Mouse (Mus musculus) midbrain, embryonic 14.5 days (tissue): ENCODE measurements around the gene Dnaaf2. TPM values are rescaled to one million over a fixed set of nuclear protein-coding genes. Genes with fewer than 3 reads are reported as not detected.

ENCODE experiments used
- ATAC-seq: fragments of 200-750 bp; cut with Nextera tagmentation; 2 replicates; pipeline ENCODE4 v1.8.0; 2017; ENCODE audit warnings: moderate number of reproducible peaks, moderate library complexity; ENCODE audit not compliant: low FRiP score, low TSS enrichment
- DNase-seq: peaks from one replicate; pipeline ENCODE4 v3.0.0-alpha.2; 2015
- H3K27ac ChIP-seq: fragments of 300-500 bp; sonication (generic); replicated peaks from 2 replicates; pipeline ENCODE4 v1.5.1; 2014; ENCODE audit warnings: mild to moderate bottlenecking, low read depth, low read length, moderate library complexity
- H3K27me3 ChIP-seq: fragments of 300-500 bp; sonication (generic); 2 replicates; pipeline ENCODE4 v1.6.1; 2014; ENCODE audit warnings: low read length, control low read depth, mixed read lengths; ENCODE audit not compliant: control insufficient read depth, insufficient read depth
- H3K36me3 ChIP-seq: fragments of 300-500 bp; sonication (generic); 2 replicates; pipeline ENCODE4 v1.6.1; 2014; ENCODE audit warnings: low read length, control low read depth; ENCODE audit not compliant: control insufficient read depth, insufficient read depth
- H3K4me1 ChIP-seq: fragments of 300-500 bp; sonication (generic); 2 replicates; pipeline ENCODE4 v1.6.1; 2014; ENCODE audit warnings: mild to moderate bottlenecking, antibody characterized with exemption, low read length, control low read depth; ENCODE audit not compliant: control insufficient read depth, insufficient read depth
- H3K4me2 ChIP-seq: fragments of 300-500 bp; sonication (generic); 2 replicates; pipeline ENCODE4 v1.6.1; 2014; ENCODE audit warnings: mild to moderate bottlenecking, low read length, moderate library complexity
- H3K4me3 ChIP-seq: fragments of 300-500 bp; sonication (generic); replicated peaks from 2 replicates; pipeline ENCODE4 v1.5.1; 2014; ENCODE audit warnings: low read depth, low read length
- H3K9ac ChIP-seq: fragments of 300-500 bp; sonication (generic); replicated peaks from 2 replicates; pipeline ENCODE4 v1.6.1; 2014; ENCODE audit warnings: mild to moderate bottlenecking, low read length, moderate library complexity
- H3K9me3 ChIP-seq: fragments of 300-500 bp; sonication (generic); 2 replicates; pipeline ENCODE4 v1.6.1; 2016; ENCODE audit warnings: low read length, control low read depth, mixed read lengths; ENCODE audit not compliant: control insufficient read depth
- WGBS: fragments of 180-500 bp; shearing (Covaris S2); extraction: QIAGEN DNeasy Blood & Tissue Kit; methylation state at CpG from one replicate; pipeline ENCODE4 v1.1.7; 2014; 5-methylcytosine and 5-hydroxymethylcytosine counted together
- polyA plus RNA-seq: library from polyadenylated mRNA; unstranded; fragments of >200 nt; fragmentation: Nextera tagmentation; extraction: Ambion mirVana; gene quantifications from 2 replicates; pipeline ENCODE4 v1.2.1, GENCODE M21; 2014

Dnaaf2 gene
- polyA plus RNA-seq, 1 experiment from 2014 or later = 7.6 TPM

DNA sequence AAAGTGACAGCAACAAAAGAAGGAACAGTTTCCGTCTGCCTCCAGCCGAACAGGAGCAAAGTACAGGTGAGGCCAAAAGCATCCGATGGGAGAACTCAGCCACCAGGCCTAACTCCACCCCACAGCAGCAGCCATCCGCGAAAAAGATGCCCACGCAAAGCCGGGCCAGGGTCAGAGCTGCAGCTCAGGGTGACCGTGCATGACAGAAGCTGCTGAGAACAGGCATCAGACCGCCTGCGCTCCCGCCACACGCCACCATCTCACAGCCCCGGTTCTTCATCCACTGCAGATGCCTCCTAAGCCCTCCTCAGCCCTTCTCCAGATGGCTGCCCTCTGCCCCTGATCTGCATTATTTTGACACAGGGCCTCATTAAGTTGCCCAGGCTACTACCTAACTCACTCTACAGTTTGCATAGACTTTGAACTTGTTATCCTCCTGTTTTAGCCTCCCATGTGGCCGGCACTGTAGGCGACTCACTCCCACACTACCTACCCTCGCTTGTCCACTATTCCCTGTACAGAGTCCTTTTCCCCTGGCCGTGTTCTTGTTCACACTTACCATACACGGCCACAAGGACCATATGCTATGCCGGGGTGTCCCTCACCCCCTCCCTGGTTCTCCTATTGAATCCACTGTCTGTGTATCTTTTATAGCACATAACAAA, 22.5 kb upstream of the Dnaaf2 start:
- Histone ChIP-seq H3K9ac (no peak overlapping the region), H3K4me1 (no peaks in the 10 kb centered on the region), H3K4me3 (no peak overlapping the region), H3K27me3 (no peaks in the 10 kb centered on the region), H3K9me3 (no peaks in the 10 kb centered on the region), H3K4me2 (no peak overlapping the region), H3K36me3 (no peaks in the 10 kb centered on the region), H3K27ac (no peak overlapping the region)
- ATAC-seq (no peak), DNase-seq (no peak)
- WGBS = 84% methylated on average over 19 of the region's 19 CpGs

DNA sequence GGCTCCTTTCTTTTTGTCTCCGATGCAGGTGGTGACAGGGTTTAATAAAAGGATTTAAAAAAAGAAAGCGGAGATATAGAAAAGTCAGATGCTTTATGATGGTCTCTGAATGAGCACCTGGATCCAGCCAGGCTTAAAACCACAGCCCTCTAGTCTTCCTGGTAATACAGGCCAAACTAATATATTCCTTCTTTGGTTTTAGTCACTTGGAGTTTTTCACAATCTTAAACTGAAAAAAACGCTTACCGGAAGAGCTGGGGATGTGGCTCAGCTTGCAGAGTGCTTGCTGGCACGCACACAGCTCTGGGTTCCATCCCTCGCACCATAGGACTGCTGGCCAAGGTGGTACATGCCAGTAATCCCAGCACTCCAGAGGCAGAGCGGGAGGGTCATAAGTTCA, 18.4 kb upstream of the Dnaaf2 start:
- ATAC-seq = no peak
- H3K9ac ChIP-seq = no peak overlapping the region
- no peaks in the 10 kb centered on the region for H3K9me3 ChIP-seq
- H3K4me2 ChIP-seq = no peak overlapping the region
- no peak overlapping the region for H3K4me3 ChIP-seq
- DNase-seq = no peak
- H3K4me1 ChIP-seq = no peaks in the 10 kb centered on the region
- no peak overlapping the region for H3K27ac ChIP-seq
- H3K36me3 ChIP-seq = no peaks in the 10 kb centered on the region
- H3K27me3 ChIP-seq = no peaks in the 10 kb centered on the region
- 94% methylated on average over 7 of the region's 7 CpGs for WGBS

DNA sequence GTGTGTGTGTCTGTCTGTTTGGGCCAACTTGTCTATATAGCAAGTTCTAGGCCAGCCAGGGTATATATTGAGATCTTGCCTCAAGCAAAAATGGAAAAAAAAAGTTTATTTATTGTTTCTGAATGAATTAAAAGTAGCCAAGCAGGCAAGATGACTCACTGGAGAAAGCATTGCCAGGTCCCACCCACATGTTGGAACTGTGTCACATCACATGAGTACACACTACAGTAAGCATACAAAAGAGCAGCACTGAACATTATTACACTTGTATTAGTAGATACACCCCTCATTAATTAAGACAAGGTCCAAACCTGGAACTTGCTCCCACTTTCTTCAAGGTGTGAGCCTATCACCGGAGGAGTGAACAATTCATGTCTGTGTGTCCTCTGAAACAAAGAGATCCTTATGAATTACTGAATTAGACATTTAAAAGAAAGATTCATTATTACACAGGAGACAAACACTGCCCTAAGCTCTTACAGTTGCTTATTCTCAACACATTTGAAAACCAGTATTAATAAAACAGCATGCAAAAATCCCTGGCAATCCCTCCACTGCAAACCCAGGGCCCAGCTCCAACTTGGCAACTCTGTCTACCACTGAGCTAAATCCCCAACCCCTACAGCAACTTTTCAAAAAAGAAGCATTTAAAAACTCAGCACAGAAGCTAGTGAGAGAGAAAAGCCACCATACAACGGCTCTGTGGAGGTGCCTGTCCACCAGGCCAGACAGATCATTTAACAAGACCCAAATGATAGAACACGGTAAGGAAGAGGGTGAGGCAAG, 17.0 kb upstream of the Dnaaf2 start:
- DNase-seq (no peak), ATAC-seq (no peak)
- Histone ChIP-seq H3K27me3 (no peaks in the 10 kb centered on the region), H3K4me2 (no peak overlapping the region), H3K36me3 (no peaks in the 10 kb centered on the region), H3K4me1 (no peaks in the 10 kb centered on the region), H3K27ac (no peak overlapping the region), H3K4me3 (no peak overlapping the region), H3K9ac (no peak overlapping the region), H3K9me3 (no peaks in the 10 kb centered on the region)
- 95% methylated on average over 3 of the region's 3 CpGs for WGBS

DNA sequence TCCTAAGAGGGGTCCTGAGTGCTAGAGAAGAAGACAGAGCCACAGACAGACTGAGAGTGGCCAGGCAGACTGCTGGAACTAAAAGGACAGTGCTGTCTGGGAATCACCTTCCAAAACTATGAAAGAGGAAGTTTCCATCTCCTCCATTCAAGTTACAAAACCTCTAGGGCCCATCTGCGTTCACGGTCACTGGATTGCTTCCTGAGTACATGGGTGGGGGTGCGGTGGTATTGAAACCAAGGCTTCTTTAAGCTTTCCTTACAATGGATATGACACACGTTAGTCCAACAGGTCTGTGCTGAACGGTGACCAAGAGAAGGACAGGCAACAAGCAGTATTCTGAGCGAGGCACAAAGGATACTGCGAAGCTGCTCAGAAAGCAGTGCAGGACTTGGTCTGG, 16.2 kb upstream of the Dnaaf2 start:
- 94% methylated on average over 7 of the region's 7 CpGs for WGBS
- H3K36me3 ChIP-seq = no peaks in the 10 kb centered on the region
- H3K27me3 ChIP-seq = no peaks in the 10 kb centered on the region
- no peaks in the 10 kb centered on the region for H3K9me3 ChIP-seq
- H3K4me2 ChIP-seq = no peak overlapping the region
- H3K9ac ChIP-seq = no peak overlapping the region
- no peak for DNase-seq
- no peaks in the 10 kb centered on the region for H3K4me1 ChIP-seq
- no peak overlapping the region for H3K27ac ChIP-seq
- no peak for ATAC-seq
- no peak overlapping the region for H3K4me3 ChIP-seq

GRCm38 (mm10) chr12:69213186-69213777, 15.1 kb upstream of the Dnaaf2 start:
- H3K27me3 ChIP-seq = no peaks in the 10 kb centered on the region
- no peak overlapping the region for H3K4me3 ChIP-seq
- no peaks in the 10 kb centered on the region for H3K9me3 ChIP-seq
- H3K4me2 ChIP-seq = no peak overlapping the region
- 96% methylated on average over 13 of the region's 13 CpGs for WGBS
- H3K9ac ChIP-seq = no peak overlapping the region
- H3K4me1 ChIP-seq = no peaks in the 10 kb centered on the region
- H3K27ac ChIP-seq = no peak overlapping the region
- H3K36me3 ChIP-seq = no peaks in the 10 kb centered on the region
- DNase-seq = no peak
- no peak for ATAC-seq

DNA sequence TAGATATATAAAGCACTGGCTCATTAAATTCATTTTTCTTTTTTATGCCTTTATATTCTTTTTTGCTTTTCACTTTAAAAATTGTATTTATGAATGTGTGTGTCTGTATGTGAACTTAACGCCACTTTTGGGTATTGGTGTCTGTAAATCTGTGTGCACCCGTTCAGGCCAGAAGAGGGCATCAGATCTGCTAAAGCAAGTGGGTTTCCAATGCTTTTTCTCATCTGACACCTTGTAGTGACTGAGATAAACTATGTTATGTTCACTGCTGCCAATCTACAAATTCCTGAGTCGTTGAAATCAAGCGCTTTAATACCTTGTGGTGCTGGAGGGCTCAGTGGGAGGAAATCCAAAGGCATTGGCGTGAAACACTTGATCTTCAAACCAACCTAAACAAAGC, 12.8 kb upstream of the Dnaaf2 start:
- Histone ChIP-seq H3K27ac (no peak overlapping the region), H3K4me3 (no peak overlapping the region), H3K9me3 (no peaks in the 10 kb centered on the region), H3K36me3 (no peaks in the 10 kb centered on the region), H3K4me1 (no peaks in the 10 kb centered on the region), H3K27me3 (no peaks in the 10 kb centered on the region), H3K4me2 (no peak overlapping the region), H3K9ac (no peak overlapping the region)
- ATAC-seq = no peak
- WGBS = 90% methylated on average over 5 of the region's 5 CpGs
- DNase-seq = peak; percentile 63

GRCm38 (mm10) chr12:69210056-69210979, 12.1 kb upstream of the Dnaaf2 start:
- WGBS = 92% methylated on average over 18 of the region's 18 CpGs

DNA sequence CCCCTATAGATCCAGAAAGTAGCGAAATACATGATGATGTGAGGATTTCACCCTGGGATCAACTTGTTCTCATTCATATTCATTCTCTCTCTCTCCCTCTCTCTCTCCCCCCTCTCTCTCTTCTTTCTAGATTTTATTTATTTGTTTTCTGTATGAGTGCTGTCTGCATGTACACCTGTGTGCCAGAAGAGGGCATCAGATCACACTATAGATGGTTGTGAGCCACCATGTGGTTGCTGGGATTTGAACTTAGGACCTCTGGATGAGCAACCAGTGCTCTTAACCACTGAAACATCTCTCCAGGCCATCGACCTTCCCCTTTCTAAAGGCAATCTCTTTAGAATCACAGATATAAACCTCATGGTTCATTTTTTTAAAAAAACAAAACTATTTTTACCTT, 10.3 kb upstream of the Dnaaf2 start:
- ATAC-seq (no peak), DNase-seq (no peak)
- H3K4me3 ChIP-seq = no peak overlapping the region
- no peak overlapping the region for H3K4me2 ChIP-seq
- H3K9me3 ChIP-seq = no peaks in the 10 kb centered on the region
- 91% methylated on average over 2 of the region's 2 CpGs for WGBS
- 0 out of 2 replicates have a peak, but pooled peaks cover 2% of the 10 kb centered on the region for H3K4me1 ChIP-seq
- no peaks in the 10 kb centered on the region for H3K27me3 ChIP-seq
- H3K9ac ChIP-seq = no peak overlapping the region
- H3K36me3 ChIP-seq = no peaks in the 10 kb centered on the region
- no peak overlapping the region for H3K27ac ChIP-seq

More at GRCm38 (mm10) chr12:69210056-69210979, 12.1 kb upstream of the Dnaaf2 start:
- no peak overlapping the region for H3K27ac ChIP-seq
- H3K36me3 ChIP-seq = no peaks in the 10 kb centered on the region
- H3K9me3 ChIP-seq = no peaks in the 10 kb centered on the region
- ATAC-seq = no peak
- H3K9ac ChIP-seq = no peak overlapping the region
- H3K4me1 ChIP-seq = no peaks in the 10 kb centered on the region
- DNase-seq = no peak
- no peak overlapping the region for H3K4me2 ChIP-seq
- H3K27me3 ChIP-seq = no peaks in the 10 kb centered on the region
- H3K4me3 ChIP-seq = no peak overlapping the region
